Mouse (Mus musculus): ENCODE data around the gene Tanc2.

DNA sequence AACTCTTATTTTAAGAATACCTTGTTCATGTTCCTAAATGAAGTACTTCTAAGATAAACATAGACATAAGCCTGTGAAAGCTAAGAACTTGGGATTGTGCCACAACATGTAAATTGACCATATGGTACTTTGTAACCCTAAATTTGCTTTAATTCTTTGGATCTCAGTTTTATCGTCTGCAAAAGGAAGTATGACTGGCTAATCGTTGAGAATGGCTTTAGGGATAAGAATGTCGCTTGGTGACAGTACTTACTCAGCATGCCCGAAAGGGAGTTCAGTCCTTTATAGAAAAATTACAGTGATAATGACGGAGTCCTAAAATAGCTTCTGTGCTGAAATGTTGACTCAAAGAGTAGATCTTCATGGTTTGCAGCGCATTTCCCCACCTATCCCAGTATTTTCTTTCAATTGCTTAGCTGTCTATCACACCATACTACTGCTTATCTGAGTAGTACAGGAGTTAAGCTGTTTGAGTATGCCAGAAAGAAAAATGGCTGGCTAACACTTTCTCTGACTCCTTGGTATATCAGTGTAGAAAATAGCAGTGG is 246.6 kb downstream of the Tanc2 start:
- no peak for TF ChIP-seq CTCF (IDR thresholded peaks at IDR 0.05; ENCODE audit: low read depth)
- no peak for TF ChIP-seq EP300 (optimal IDR thresholded peaks at IDR 0.05)

Data from stomach, postnatal 0 days (tissue).